Mouse (Mus musculus) ovary, postnatal 14 days (tissue): ENCODE results near the gene Car15.
A peak's percentile ranks its signal among the peaks of the same experiment; 100 is the strongest.

Source experiments
- DNase-seq: peaks from one replicate; pipeline ENCODE4 v3.0.0; 2022; ENCODE audit warnings: low spot score

Gene Car15

GRCm38 (mm10) chr16:17833321-17833680 lies 4.9 kb downstream of the Car15 start:
- DNase-seq, result no peak

GRCm38 (mm10) chr16:17832821-17833220 lies 5.3 kb downstream of the Car15 start, which contains the start of gene B830017H08Rik:
TSS of gene B830017H08Rik (plus strand) at chr16:17833121.
- DNase-seq, result no peak

GRCm38 (mm10) chr16:17831781-17832180 lies 6.4 kb downstream of the Car15 start:
- DNase-seq, result no peak

GRCm38 (mm10) chr16:17830385-17831178 lies 7.6 kb downstream of the Car15 start:
- DNase-seq, result no peak

- no peak for DNase-seq
Measured at GRCm38 (mm10) chr16:17828867-17829266, 9.3 kb downstream of the Car15 start.

DNA sequence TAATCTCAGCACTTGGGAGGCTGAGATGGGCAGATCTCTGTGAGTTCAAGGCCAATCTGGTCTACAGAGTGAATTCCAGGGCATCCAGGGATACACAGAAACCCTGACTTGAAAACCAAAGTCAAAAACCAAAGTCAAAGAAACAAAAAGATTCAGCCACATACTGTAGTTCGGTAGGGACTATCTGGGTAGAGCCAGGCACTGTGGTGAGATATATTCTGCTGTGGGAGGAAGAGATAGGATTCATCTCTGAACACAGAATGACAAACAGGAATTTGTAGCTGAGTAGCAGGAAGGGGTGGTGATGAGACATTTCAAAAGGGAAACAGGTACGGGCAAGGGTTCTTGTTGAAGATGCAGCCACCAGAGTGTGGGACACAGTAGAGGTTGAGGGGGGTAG lies 9.9 kb downstream of the Car15 start:
- no peak for DNase-seq

- no peak for DNase-seq
Measured at GRCm38 (mm10) chr16:17826500-17826899, 11.7 kb downstream of the Car15 start.

GRCm38 (mm10) chr16:17816528-17816927 lies 21.6 kb downstream of the Car15 start:
- no peak for DNase-seq

- no peak for DNase-seq
Measured at GRCm38 (mm10) chr16:17815411-17816402, 22.5 kb downstream of the Car15 start.

DNA sequence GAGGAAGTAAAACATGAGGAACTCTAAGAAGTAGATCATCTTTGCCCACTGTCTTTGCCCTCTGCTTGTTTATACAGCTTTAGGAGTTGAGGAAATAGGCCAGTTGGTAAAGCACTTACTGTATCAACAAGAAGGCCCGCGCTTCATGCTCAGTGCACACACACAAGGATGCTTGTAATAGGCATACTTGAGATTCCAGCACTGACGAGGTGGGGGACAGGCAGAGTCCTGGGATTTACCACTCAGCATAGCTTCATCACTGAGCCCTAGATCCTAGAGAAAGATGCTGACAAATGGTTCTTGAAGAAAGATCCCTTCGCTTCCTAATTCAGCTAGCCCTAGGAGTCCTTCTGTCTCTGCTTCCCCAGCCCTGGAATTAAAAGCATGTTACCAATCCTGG lies 25.0 kb downstream of the Car15 start:
- DNase-seq, result no peak

DNA sequence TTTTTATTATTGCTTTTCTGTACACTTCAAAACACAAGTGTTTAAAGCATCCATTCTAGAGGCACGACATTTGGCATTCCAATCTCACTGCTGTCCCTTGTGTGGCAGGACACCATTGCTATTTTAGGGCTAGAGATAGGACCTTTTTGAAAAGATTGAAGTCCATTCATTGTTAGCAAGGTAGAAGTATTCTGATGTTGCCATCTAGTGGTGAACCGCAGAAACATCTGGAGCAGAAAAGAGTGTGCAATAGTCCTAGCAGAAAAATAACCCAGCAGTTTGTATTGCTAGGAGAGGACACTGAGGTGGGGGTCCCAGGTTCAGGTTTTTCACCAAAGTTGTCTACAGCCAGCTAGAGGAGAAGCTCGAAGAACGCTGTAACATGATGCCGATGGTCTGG lies 26.0 kb downstream of the Car15 start:
- DNase-seq, result no peak

- no peak for DNase-seq
Measured at GRCm38 (mm10) chr16:17809711-17810110, 28.5 kb downstream of the Car15 start.

DNA sequence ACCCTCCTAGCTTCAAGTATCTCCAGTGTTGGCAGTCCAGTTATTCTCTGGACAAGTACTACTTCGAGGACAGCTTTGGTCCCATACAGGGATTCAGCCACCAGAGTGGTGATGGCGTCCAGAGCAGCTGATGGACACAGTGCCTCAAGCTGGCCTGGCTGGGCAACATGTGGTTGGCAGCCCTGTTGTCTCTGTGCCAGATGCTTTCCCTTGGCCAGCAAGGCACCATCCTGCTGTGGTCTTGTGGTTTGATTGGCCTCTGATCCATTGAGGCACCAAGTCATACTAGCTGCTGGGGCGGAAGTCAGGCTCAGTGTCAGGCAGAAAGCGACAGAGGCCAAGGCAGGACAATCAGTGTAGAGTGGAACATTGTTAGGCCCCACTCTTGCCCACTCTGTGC lies 29.0 kb downstream of the Car15 start:
- DNase-seq, result no peak

DNA sequence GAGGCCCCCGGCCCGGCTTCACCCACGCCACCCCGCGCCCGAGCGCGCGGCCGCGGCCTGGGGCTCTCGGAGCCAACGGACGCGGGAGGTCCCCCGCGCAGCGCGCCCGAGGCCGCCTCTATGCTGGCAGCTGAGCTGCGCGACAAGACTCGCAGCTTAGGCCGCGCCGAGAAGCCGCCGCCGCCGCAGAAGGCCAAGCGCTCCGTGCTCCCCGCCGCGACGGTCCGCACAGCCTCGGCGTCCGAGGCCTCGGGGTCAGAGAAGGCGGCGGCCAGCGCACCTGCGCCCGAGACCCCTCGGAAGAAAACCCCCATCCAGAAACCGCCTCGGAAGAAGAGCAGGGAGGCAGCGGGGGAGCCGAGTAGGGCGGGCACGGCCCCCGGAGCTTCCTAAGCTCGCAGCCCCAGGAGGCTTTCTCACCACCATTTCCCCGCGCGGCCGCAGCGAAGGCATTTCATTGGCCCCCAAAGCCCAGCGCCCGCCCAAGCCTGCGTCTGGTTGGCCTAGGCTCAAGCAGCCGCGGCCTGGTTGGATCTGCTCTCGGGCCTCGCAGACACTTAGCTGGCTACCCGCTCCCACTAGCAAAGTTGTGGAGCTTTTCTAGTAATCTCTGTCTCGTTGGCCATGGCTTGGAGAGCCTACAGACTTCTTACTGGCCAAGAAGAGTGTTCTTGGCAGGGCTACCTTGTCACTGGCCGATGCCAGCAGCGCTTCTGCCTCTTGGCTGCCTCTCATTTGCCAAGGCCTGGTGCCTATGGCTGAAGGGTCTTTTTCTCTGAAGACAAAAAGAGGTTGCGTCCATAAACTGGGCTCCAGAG lies 30.8 kb downstream of the Car15 start:
- peak; percentile 72 for DNase-seq

- no peak for DNase-seq
Measured at GRCm38 (mm10) chr16:17806581-17807191, 31.5 kb downstream of the Car15 start.

DNA sequence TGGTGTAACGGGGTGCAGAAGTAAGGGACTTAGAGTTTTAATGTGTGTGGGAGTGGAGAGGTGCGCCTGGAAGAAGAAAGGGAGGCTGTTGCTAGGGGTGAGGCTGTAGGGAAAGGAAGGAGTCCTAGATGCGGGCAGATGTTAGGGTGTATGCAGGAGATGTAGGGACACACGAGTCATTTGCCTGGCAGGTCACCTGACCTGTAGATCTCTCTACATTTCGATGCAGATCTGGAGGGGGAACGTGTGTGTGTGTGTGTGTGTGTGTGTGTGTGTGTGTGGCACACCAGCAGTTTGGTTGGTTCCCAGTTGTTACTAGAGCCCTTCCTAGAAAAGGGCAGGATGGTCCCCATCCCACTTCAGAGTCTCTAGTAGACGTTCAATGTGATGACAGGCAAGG lies 33.2 kb downstream of the Car15 start:
- DNase-seq, result no peak

GRCm38 (mm10) chr16:17804449-17804912 lies 33.7 kb downstream of the Car15 start:
- DNase-seq, result no peak

GRCm38 (mm10) chr16:17803675-17804448 lies 34.3 kb downstream of the Car15 start:
- no peak for DNase-seq

DNA sequence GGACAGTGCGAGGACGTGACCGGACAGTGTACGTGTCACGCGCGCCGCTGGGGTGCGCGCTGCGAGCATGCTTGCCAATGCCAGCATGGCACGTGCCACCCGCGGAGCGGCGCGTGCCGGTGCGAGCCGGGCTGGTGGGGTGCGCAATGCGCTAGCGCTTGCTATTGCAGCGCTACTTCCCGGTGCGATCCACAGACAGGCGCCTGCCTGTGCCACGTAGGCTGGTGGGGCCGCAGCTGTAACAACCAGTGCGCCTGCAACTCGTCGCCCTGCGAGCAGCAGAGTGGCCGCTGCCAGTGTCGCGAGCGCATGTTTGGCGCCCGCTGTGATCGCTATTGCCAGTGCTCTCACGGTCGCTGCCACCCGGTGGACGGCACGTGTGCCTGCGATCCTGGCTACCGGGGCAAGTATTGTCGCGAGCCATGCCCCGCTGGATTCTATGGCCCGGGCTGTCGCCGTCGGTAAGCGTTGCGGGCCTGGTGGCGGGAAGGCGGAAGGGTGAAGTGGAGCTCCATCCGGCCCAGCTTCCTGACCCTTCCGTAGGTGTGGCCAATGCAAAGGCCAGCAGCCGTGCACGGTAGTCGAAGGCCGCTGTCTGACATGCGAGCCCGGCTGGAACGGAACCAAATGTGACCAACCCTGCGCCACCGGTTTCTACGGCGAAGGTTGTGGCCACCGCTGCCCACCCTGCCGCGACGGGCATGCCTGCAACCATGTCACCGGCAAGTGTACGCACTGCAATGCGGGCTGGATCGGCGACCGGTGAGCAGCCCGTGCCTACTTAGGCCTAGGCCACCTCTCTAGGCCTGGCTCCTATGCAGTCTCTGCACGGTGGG lies 35.1 kb downstream of the Car15 start:
- no peak for DNase-seq

GRCm38 (mm10) chr16:17802456-17802838 lies 35.7 kb downstream of the Car15 start:
- no peak for DNase-seq
